Mouse (Mus musculus) heart, adult 8-10 months (tissue): ENCODE results near the gene Slc15a3. TPM values are rescaled to one million over a fixed set of nuclear protein-coding genes. Genes with fewer than 3 reads are reported as not detected.

ENCODE experiments used
- DNase-seq: peaks from one replicate; pipeline ENCODE4 v3.0.0; 2022; ENCODE audit warnings: low spot score
- total RNA-seq, 4 experiments: library from RNA; stranded (reverse); gene quantifications; 2 replicates each; pipeline ENCODE4 v1.2.4; 2022

Slc15a3 gene
- total RNA-seq, 4 experiments from 2014 or later = 1.7 to 2.7 (median 2.1) TPM

GRCm38 (mm10) chr19:10869241-10869885 lies 29.8 kb downstream of the Slc15a3 start:
- peak; percentile 75 for DNase-seq

GRCm38 (mm10) chr19:10869886-10870527 lies 30.5 kb downstream of the Slc15a3 start, which contains the start of gene Tmem132a:
Gene Tmem132a, minus strand, starts transcription at chr19:10869940.
- no peak for DNase-seq

- no peak for DNase-seq
Measured at GRCm38 (mm10) chr19:10870676-10871075, 31.1 kb downstream of the Slc15a3 start.

GRCm38 (mm10) chr19:10871328-10871961 lies 31.9 kb downstream of the Slc15a3 start:
- DNase-seq = no peak

- DNase-seq = no peak
Measured at GRCm38 (mm10) chr19:10878201-10878837, 38.8 kb downstream of the Slc15a3 start.

GRCm38 (mm10) chr19:10880085-10880974 lies 40.8 kb downstream of the Slc15a3 start:
- peak; percentile 52 for DNase-seq

- no peak for DNase-seq
Measured at GRCm38 (mm10) chr19:10880975-10881425, 41.5 kb downstream of the Slc15a3 start.

GRCm38 (mm10) chr19:10881426-10882154 lies 42.1 kb downstream of the Slc15a3 start, which contains the start of gene Tmem109:
Gene Tmem109, minus strand, starts transcription at chr19:10882001.
- peak; percentile 93 for DNase-seq

- DNase-seq = no peak
Measured at GRCm38 (mm10) chr19:10892201-10892600, 52.7 kb downstream of the Slc15a3 start.

- DNase-seq = peak; percentile 97
Measured at GRCm38 (mm10) chr19:10895016-10895528, 55.5 kb downstream of the Slc15a3 start, which contains the start of gene Prpf19. Gene Prpf19, plus strand, starts transcription at chr19:10895231.

GRCm38 (mm10) chr19:10895708-10896107 lies 56.2 kb downstream of the Slc15a3 start:
- DNase-seq = no peak

- no peak for DNase-seq
Measured at GRCm38 (mm10) chr19:10896849-10897248, 57.3 kb downstream of the Slc15a3 start.

GRCm38 (mm10) chr19:10897491-10897890 lies 58.0 kb downstream of the Slc15a3 start:
- no peak for DNase-seq

- peak; percentile 50 for DNase-seq
Measured at GRCm38 (mm10) chr19:10900315-10900714, 60.8 kb downstream of the Slc15a3 start.

GRCm38 (mm10) chr19:10901046-10901445 lies 61.5 kb downstream of the Slc15a3 start:
- no peak for DNase-seq

- no peak for DNase-seq
Measured at GRCm38 (mm10) chr19:10904512-10904911, 65.0 kb downstream of the Slc15a3 start.

- DNase-seq = peak; percentile 76
Measured at GRCm38 (mm10) chr19:10904927-10905727, 65.6 kb downstream of the Slc15a3 start.

- no peak for DNase-seq
Measured at GRCm38 (mm10) chr19:10905728-10906000, 66.1 kb downstream of the Slc15a3 start.

- DNase-seq = no peak
Measured at GRCm38 (mm10) chr19:10907891-10908290, 68.4 kb downstream of the Slc15a3 start.
